Mouse (Mus musculus): ENCODE results near the gene Ndufs6. TPM values are rescaled to one million over a fixed set of nuclear protein-coding genes. Genes with fewer than 3 reads are reported as not detected.

Ndufs6 gene
- polyA plus RNA-seq, 1 experiment, result 53.8 TPM

DNA sequence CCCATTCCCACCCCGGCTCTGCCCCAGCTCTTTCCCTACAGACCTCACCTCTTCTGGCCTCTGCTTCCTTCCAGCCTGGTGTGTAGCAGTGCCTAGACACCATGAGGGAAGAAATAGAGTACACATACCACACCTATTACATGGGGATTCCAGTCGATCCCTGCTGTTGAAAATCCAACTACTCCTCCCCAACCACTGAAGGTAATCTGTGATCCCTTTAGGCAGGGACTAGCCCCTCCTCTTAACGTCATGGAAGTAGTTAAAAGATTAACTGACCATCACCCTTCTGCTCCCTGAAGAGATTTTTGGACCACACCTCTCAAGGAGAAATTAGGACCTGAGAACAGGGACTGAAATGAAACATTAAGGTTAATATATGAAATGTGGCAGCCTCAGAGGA lies 18.8 kb upstream of the Ndufs6 start:
- Histone ChIP-seq H3K36me3 (ENCODE audit: control insufficient read depth) (no peaks in the 10 kb centered on the region), H3K4me3 (replicated peaks) (no peak overlapping the region), H3K9me3 (ENCODE audit: control insufficient read depth, low read length) (no peaks in the 10 kb centered on the region), H3K4me1 (ENCODE audit: control insufficient read depth) (peaks cover 10% of the 10 kb centered on the region), H3K27me3 (ENCODE audit: control insufficient read depth) (0 out of 2 replicates have a peak, but pooled peaks cover 2% of the 10 kb centered on the region)
- TF ChIP-seq GATA1 (IDR thresholded peaks at IDR 0.05; ENCODE audit: low read length), result no peak
- no peak for TF ChIP-seq TAL1 (IDR thresholded peaks at IDR 0.05; ENCODE audit: low read length)

GRCm38 (mm10) chr13:73346743-73347142 lies 18.4 kb upstream of the Ndufs6 start:
- Histone ChIP-seq H3K36me3 (ENCODE audit: control insufficient read depth) (no peaks in the 10 kb centered on the region), H3K4me3 (replicated peaks) (no peak overlapping the region), H3K27me3 (ENCODE audit: control insufficient read depth) (0 out of 2 replicates have a peak, but pooled peaks cover 2% of the 10 kb centered on the region), H3K4me1 (ENCODE audit: control insufficient read depth) (peaks cover 10% of the 10 kb centered on the region), H3K9me3 (ENCODE audit: control insufficient read depth, low read length) (no peaks in the 10 kb centered on the region)
- no peak for TF ChIP-seq GATA1 (IDR thresholded peaks at IDR 0.05; ENCODE audit: low read length)
- TF ChIP-seq TAL1 (IDR thresholded peaks at IDR 0.05; ENCODE audit: low read length), result no peak

GRCm38 (mm10) chr13:73346131-73346530 lies 17.8 kb upstream of the Ndufs6 start:
- Histone ChIP-seq H3K27me3 (ENCODE audit: control insufficient read depth) (no peaks in the 10 kb centered on the region), H3K4me1 (ENCODE audit: control insufficient read depth) (peaks cover 6% of the 10 kb centered on the region), H3K4me3 (replicated peaks) (no peak overlapping the region), H3K9me3 (ENCODE audit: control insufficient read depth, low read length) (no peaks in the 10 kb centered on the region), H3K36me3 (ENCODE audit: control insufficient read depth) (no peaks in the 10 kb centered on the region)
- TF ChIP-seq GATA1 (IDR thresholded peaks at IDR 0.05; ENCODE audit: low read length), result no peak
- TF ChIP-seq TAL1 (IDR thresholded peaks at IDR 0.05; ENCODE audit: low read length), result no peak

- Histone ChIP-seq H3K27me3 (ENCODE audit: control insufficient read depth) (no peaks in the 10 kb centered on the region), H3K36me3 (ENCODE audit: control insufficient read depth) (no peaks in the 10 kb centered on the region), H3K4me1 (ENCODE audit: control insufficient read depth) (no peaks in the 10 kb centered on the region), H3K9me3 (ENCODE audit: control insufficient read depth, low read length) (no peaks in the 10 kb centered on the region), H3K4me3 (replicated peaks) (no peak overlapping the region)
- TF ChIP-seq TAL1 (IDR thresholded peaks at IDR 0.05; ENCODE audit: low read length), result no peak
- no peak for TF ChIP-seq GATA1 (IDR thresholded peaks at IDR 0.05; ENCODE audit: low read length)
Observed at GRCm38 (mm10) chr13:73345102-73345890, 17.0 kb upstream of the Ndufs6 start.

GRCm38 (mm10) chr13:73336753-73337152 lies 8.4 kb upstream of the Ndufs6 start:
- no peaks in the 10 kb centered on the region for H3K9me3 ChIP-seq (ENCODE audit: control insufficient read depth, low read length)
- peaks cover 19% of the 10 kb centered on the region for H3K4me1 ChIP-seq (ENCODE audit: control insufficient read depth)
- no peak overlapping the region for H3K4me3 ChIP-seq (replicated peaks)
- TF ChIP-seq GATA1 (IDR thresholded peaks at IDR 0.05; ENCODE audit: low read length) (no peak), TAL1 (IDR thresholded peaks at IDR 0.05; ENCODE audit: low read length) (no peak)
- H3K27me3 ChIP-seq (ENCODE audit: control insufficient read depth), result no peaks in the 10 kb centered on the region
- H3K36me3 ChIP-seq (ENCODE audit: control insufficient read depth), result peaks cover 6% of the 10 kb centered on the region

GRCm38 (mm10) chr13:73331736-73332135 lies 3.4 kb upstream of the Ndufs6 start:
- no peaks in the 10 kb centered on the region for H3K27me3 ChIP-seq (ENCODE audit: control insufficient read depth)
- H3K9me3 ChIP-seq (ENCODE audit: control insufficient read depth, low read length), result no peaks in the 10 kb centered on the region
- no peak for TF ChIP-seq GATA1 (IDR thresholded peaks at IDR 0.05; ENCODE audit: low read length)
- no peak for TF ChIP-seq TAL1 (IDR thresholded peaks at IDR 0.05; ENCODE audit: low read length)
- H3K4me1 ChIP-seq (ENCODE audit: control insufficient read depth), result peaks cover 52% of the 10 kb centered on the region
- peaks cover 7% of the 10 kb centered on the region for H3K36me3 ChIP-seq (ENCODE audit: control insufficient read depth)
- H3K4me3 ChIP-seq (replicated peaks), result peak overlapping the region; percentile 78

DNA sequence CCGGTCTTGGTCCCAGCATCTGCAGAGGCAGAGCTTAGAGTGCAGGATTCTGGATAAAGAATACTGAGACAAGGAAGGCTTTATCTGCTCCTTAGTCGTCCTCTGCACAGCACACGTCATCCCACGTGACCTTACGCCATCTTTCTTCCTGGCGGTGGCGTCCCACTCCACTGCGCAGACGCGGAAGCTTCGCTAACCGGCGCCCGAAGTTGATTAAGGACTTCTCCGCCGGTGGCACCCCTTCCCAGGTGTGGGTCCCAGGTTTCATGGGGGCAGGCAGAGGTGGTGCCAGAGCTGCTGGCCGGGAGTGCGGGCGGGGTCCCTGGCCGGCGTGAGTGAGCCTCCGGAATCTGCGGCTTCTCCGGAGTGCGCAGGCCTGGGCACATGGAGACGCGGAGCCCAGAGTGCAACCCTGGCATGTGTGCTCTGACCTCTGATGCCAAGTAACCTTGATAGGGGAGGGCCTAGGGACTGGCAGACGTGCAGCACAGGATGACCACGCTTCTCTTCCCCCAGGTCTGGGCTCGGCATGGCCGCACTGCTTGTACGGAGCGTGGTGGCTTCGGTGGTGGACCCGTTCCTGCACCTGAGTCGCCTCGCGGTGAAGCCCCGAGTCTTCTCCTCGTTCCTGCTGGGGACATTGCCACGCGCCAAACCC lies 2.6 kb upstream of the Ndufs6 start:
- Histone ChIP-seq H3K4me1 (ENCODE audit: control insufficient read depth) (peaks cover 54% of the 10 kb centered on the region), H3K36me3 (ENCODE audit: control insufficient read depth) (peaks cover 14% of the 10 kb centered on the region), H3K9me3 (ENCODE audit: control insufficient read depth, low read length) (no peaks in the 10 kb centered on the region), H3K27me3 (ENCODE audit: control insufficient read depth) (no peaks in the 10 kb centered on the region), H3K4me3 (replicated peaks) (peak overlapping the region; percentile 78)
- TF ChIP-seq GATA1 (IDR thresholded peaks at IDR 0.05; ENCODE audit: low read length), result no peak
- TF ChIP-seq TAL1 (IDR thresholded peaks at IDR 0.05; ENCODE audit: low read length), result no peak

DNA sequence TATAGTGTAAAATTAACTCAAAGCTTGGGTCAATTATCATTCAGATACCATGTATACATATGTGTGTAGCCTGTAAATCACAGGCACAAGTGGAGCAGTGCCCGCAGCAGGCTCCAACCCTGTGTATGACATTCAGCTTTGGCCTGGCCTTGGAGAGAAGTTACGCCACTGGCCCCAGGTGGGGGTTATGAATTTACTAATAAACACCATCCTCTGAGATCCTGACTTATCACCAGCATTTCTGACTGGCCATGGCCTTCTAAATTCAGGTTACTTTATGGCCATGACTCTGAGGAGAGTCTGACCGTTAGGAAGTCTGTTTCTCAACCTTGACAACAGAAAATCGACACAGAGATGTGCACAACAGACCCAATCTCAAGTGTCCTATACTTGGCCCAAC lies 4.9 kb downstream of the Ndufs6 start:
- peaks cover 16% of the 10 kb centered on the region for H3K4me1 ChIP-seq (ENCODE audit: control insufficient read depth)
- TF ChIP-seq GATA1 (IDR thresholded peaks at IDR 0.05; ENCODE audit: low read length) (no peak), TAL1 (IDR thresholded peaks at IDR 0.05; ENCODE audit: low read length) (no peak)
- H3K9me3 ChIP-seq (ENCODE audit: control insufficient read depth, low read length), result no peaks in the 10 kb centered on the region

DNA sequence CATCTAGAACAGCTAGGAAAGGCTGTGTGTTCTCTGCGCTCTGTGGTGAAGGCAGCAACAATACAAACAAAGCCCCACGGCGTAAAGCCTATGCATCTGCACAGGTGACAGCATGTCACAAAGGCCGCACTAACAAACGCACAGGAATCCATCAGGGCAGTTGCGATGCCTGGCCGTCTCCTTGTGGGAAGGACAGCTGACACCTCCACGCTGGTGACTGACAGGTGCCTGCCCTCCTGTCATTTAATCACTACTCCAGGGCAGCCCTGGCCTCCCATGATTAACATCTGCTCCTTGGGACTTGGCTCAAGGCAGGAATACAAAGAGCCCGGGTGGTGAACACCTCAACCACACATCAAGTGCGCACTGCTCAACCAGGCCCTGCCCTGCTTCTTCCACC lies 5.7 kb downstream of the Ndufs6 start:
- H3K4me3 ChIP-seq (replicated peaks), result no peak overlapping the region
- TF ChIP-seq TAL1 (IDR thresholded peaks at IDR 0.05; ENCODE audit: low read length) (no peak), GATA1 (IDR thresholded peaks at IDR 0.05; ENCODE audit: low read length) (no peak)
- H3K27me3 ChIP-seq (ENCODE audit: control insufficient read depth), result no peaks in the 10 kb centered on the region
- H3K4me1 ChIP-seq (ENCODE audit: control insufficient read depth), result peaks cover 13% of the 10 kb centered on the region
- H3K9me3 ChIP-seq (ENCODE audit: control insufficient read depth, low read length), result no peaks in the 10 kb centered on the region
- H3K36me3 ChIP-seq (ENCODE audit: control insufficient read depth), result peaks cover 89% of the 10 kb centered on the region

More for the DNA sequence above, 4.9 kb downstream of the Ndufs6 start:
- H3K36me3 ChIP-seq (ENCODE audit: control insufficient read depth), result peaks cover 81% of the 10 kb centered on the region
- no peaks in the 10 kb centered on the region for H3K27me3 ChIP-seq (ENCODE audit: control insufficient read depth)
- no peak overlapping the region for H3K4me3 ChIP-seq (replicated peaks)
